Mouse (Mus musculus) colon, adult 2 months (tissue): Measurements from ENCODE around the gene Alpl. TPM values are rescaled to one million over a fixed set of nuclear protein-coding genes. Genes with fewer than 3 reads are reported as not detected.

Experiments
- polyA plus RNA-seq: library from polyadenylated mRNA; depleted of rRNA; stranded (reverse); fragments of >200 nt; gene quantifications from 2 replicates; pipeline ENCODE4 v1.2.3, GENCODE M21; 2012; rRNA removed

The Alpl gene
- 4.7 and 5.2 TPM in 2 replicates for polyA plus RNA-seq

DNA sequence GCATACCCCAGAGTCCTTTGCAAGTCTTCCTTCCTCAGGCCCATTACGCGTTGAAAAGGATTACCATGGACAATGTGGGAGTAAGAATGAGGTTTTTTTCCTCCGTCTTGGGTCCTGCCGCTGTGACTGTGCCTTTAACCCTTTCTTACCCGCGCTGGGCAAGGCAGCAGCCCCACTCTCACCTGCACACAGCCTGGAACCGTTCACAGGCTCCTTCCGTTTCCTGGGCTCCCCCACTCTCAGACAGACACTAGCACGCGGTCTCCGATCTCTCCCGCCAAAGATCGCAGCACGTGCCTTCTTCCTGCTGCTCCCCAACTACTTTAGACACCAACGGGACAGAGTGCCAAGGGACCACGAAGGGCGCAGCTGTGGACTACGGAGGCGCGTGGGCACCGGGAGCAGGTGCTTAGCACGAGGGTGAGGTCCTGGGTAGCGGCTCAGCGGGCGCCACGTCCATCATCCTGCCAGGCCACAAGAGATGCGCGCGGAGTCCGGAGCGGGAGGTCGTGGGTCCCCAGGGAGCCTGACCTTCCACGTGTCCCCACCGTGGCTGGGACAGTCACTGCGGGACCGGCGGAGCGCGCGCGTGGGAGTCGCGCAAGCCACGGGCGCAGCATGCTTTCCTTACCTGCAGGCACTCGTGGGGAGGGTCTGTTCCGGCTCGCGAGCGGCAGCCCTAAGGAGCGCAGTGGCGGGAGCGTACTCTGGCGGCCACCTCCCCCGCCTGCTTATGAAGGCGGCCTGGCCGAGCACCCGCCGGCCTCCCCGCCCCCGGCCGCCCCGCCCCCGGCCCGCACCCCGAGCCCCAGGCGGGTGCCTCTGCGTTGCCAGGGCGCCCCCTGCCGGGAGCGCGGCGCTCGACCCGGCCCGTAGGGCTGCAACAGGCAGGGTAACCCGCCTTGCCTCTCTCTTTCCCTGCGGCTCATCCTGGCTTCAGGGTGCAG, at the start of gene Alpl:
Alpl (minus strand) TSS at position 774 of the 947 bp plus-strand sequence.

Other genes with a start within 250 kb of the Alpl start
- not detected in 2 replicates for gene Ldlrad2, start 221.8 kb downstream of the Alpl start, polyA plus RNA-seq
- 38.2 and 44.9 TPM in 2 replicates for gene Usp48, start 202.6 kb downstream of the Alpl start, polyA plus RNA-seq
- gene Rap1gap, start 131.7 kb downstream of the Alpl start, polyA plus RNA-seq: 321 and 330 TPM in 2 replicates
- 37.2 and 55.0 TPM in 2 replicates for gene Ece1, start 65.9 kb upstream of the Alpl start, polyA plus RNA-seq
- 27.2 and 31.9 TPM in 2 replicates for gene Eif4g3, start 196.6 kb upstream of the Alpl start, polyA plus RNA-seq